Comparison of ENCODE assay signal across 13 mouse cellular contexts in the genomic region with DNA sequence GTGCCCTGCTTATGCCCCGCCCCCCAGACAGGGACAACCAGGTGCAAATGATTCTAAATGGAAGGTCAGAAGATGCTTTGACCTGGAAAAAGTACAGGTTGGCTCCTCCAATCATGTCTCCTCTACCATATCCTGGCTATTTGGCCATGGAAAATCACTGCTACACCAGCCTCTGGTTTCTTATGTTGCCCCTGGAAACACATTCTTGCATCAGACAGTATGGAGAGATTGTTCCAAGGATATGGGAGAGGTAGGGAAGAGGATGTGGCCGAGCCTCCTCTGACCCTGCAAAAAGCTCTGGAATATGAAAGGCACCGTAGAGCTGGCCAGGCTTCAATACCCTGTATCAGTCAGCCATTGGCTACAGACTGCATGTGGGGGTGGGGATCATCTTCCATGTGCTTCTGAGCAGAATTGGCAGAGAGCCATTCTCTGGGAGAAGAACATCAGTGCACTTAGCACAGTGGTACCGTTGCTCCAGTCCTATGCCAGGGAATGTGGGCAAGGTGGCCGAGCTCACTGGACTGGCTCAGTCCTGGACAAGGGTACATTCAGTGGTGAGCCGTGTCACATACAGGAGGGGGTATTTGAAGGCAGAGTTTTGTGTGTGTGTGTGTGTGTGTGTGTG. TPM values are rescaled to one million over a fixed set of nuclear protein-coding genes. Genes with fewer than 3 reads are reported as not detected.
DNase-seq lines count a peak whose midpoint lies in the region; ATAC-seq and TF ChIP-seq lines count a peak whose summit lies in the region.
"Had no signal": no experiment of that assay in that cellular context is flagged by ENCODE, and none has a peak within 500 bp of the region (broad histone marks: within the 10 kb centered on the region; RNA-seq: fewer than 3 reads in every experiment).

No protein-coding gene starts in this region.

- no peak overlapping the region for H3K4me3 ChIP-seq in forebrain, embryonic 15.5 days
- H3K4me3 ChIP-seq in forebrain, embryonic 11.5 days (ENCODE audit: low read depth, low read length), result no peak overlapping the region
- H3K4me3 ChIP-seq in midbrain, postnatal 0 days (ENCODE audit: low read depth, low read length), result no peak overlapping the region
- no peak overlapping the region for H3K4me3 ChIP-seq in midbrain, embryonic 10.5 days
- H3K4me3 ChIP-seq in intestine, embryonic 16.5 days (ENCODE audit: low read length), result no peak overlapping the region
- H3K4me3 ChIP-seq: erythroblast, embryonic 14.5 days had no signal

- H3K36me3 ChIP-seq in forebrain, embryonic 15.5 days, result peaks cover 43% of the 10 kb centered on the region
- no peaks in the 10 kb centered on the region for H3K36me3 ChIP-seq in forebrain, embryonic 11.5 days (ENCODE audit: control insufficient read depth, insufficient read depth, low read length)
- peaks cover 44% of the 10 kb centered on the region for H3K36me3 ChIP-seq in midbrain, postnatal 0 days (ENCODE audit: insufficient read depth, low read length)
- H3K36me3 ChIP-seq in midbrain, embryonic 10.5 days, result peaks cover 46% of the 10 kb centered on the region; the same call in 1 of the 2 replicates
- H3K36me3 ChIP-seq in intestine, embryonic 16.5 days (ENCODE audit: control insufficient read depth, insufficient read depth, low read length), result no peaks in the 10 kb centered on the region

- H3K4me2 ChIP-seq in forebrain, embryonic 15.5 days (replicated peaks), result no peak overlapping the region
- H3K4me2 ChIP-seq in forebrain, embryonic 11.5 days (ENCODE audit: low read depth, low read length, severe bottlenecking), result no peak overlapping the region
- H3K4me2 ChIP-seq in midbrain, postnatal 0 days (ENCODE audit: low read depth, low read length, poor library complexity, severe bottlenecking), result no peak overlapping the region
- no peak overlapping the region for H3K4me2 ChIP-seq in intestine, embryonic 16.5 days (ENCODE audit: low read depth, low read length)

- H3K27ac ChIP-seq in forebrain, embryonic 15.5 days (replicated peaks), result no peak overlapping the region
- H3K27ac ChIP-seq in forebrain, embryonic 11.5 days (ENCODE audit: low read depth, low read length), result no peak overlapping the region
- no peak overlapping the region for H3K27ac ChIP-seq in midbrain, postnatal 0 days (ENCODE audit: low read depth, low read length)
- no peak overlapping the region for H3K27ac ChIP-seq in midbrain, embryonic 10.5 days (replicated peaks)
- H3K27ac ChIP-seq in intestine, embryonic 16.5 days (ENCODE audit: low read length), result no peak overlapping the region

- DNase-seq in forebrain, embryonic 11.5 days (ENCODE audit: low spot score), result no peak
- peak; percentile 81 for DNase-seq in midbrain, postnatal 0 days (ENCODE audit: low spot score)
- no peak for DNase-seq in midbrain, embryonic 10.5 days (ENCODE audit: low spot score)
- peak; percentile 46 to 49 for DNase-seq in layer of hippocampus, postnatal 36 days
- DNase-seq in adrenal gland, adult 8-10 months, result no peak
- DNase-seq: heart, adult 18-20 months; liver, postnatal 0 days had no signal

- no peak overlapping the region for H3K9ac ChIP-seq in forebrain, embryonic 15.5 days (replicated peaks)
- no peak overlapping the region for H3K9ac ChIP-seq in forebrain, embryonic 11.5 days (ENCODE audit: low read length)
- H3K9ac ChIP-seq in midbrain, postnatal 0 days (replicated peaks; ENCODE audit: low read length, poor library complexity, severe bottlenecking), result no peak overlapping the region
- H3K9ac ChIP-seq in intestine, embryonic 16.5 days (ENCODE audit: low read depth, low read length), result no peak overlapping the region
- H3K9ac ChIP-seq: liver, postnatal 0 days had no signal

- H3K4me1 ChIP-seq in forebrain, embryonic 15.5 days, result peaks cover 5% of the 10 kb centered on the region; the same call in 1 of the 2 replicates
- no peaks in the 10 kb centered on the region for H3K4me1 ChIP-seq in forebrain, embryonic 11.5 days (replicated peaks; ENCODE audit: control insufficient read depth, insufficient read depth, low read length)
- no peaks in the 10 kb centered on the region for H3K4me1 ChIP-seq in midbrain, postnatal 0 days (ENCODE audit: insufficient read depth, low read length)
- H3K4me1 ChIP-seq in midbrain, embryonic 10.5 days, result peaks cover 2% of the 10 kb centered on the region; the same call in 1 of the 2 replicates
- no peaks in the 10 kb centered on the region for H3K4me1 ChIP-seq in intestine, embryonic 16.5 days (ENCODE audit: control insufficient read depth, insufficient read depth, low read length)

- TF ChIP-seq CTCF in midbrain, postnatal 0 days (IDR thresholded peaks at IDR 0.05), result no peak

- no peaks in the 10 kb centered on the region for H3K27me3 ChIP-seq in forebrain, embryonic 15.5 days
- no peaks in the 10 kb centered on the region for H3K27me3 ChIP-seq in forebrain, embryonic 11.5 days (ENCODE audit: control insufficient read depth, insufficient read depth, low read length)
- no peaks in the 10 kb centered on the region for H3K27me3 ChIP-seq in midbrain, postnatal 0 days (ENCODE audit: insufficient read depth, low read length)
- no peaks in the 10 kb centered on the region for H3K27me3 ChIP-seq in midbrain, embryonic 10.5 days (ENCODE audit: low read depth, poor library complexity, severe bottlenecking)
- no peaks in the 10 kb centered on the region for H3K27me3 ChIP-seq in intestine, embryonic 16.5 days (replicated peaks; ENCODE audit: control insufficient read depth, insufficient read depth, low read length)

- WGBS in forebrain, embryonic 15.5 days, result 58% methylated on average over 6 of the region's 6 CpGs
- 83% methylated on average over 6 of the region's 6 CpGs for WGBS in forebrain, embryonic 11.5 days
- 57% methylated on average over 6 of the region's 6 CpGs for WGBS in midbrain, postnatal 0 days
- WGBS in midbrain, embryonic 10.5 days, result 83% methylated on average over 6 of the region's 6 CpGs
- 67% methylated on average over 6 of the region's 6 CpGs for WGBS in intestine, embryonic 16.5 days

- peak; percentile 71 for ATAC-seq in forebrain, embryonic 15.5 days (replicated peaks)
- no peak for ATAC-seq in forebrain, embryonic 11.5 days (replicated peaks; ENCODE audit: low FRiP score)
- no peak for ATAC-seq in midbrain, postnatal 0 days (ENCODE audit: low FRiP score)
- ATAC-seq in intestine, embryonic 16.5 days, result no peak
- no peak for ATAC-seq in monocyte, adult 5-6 weeks (replicated peaks; ENCODE audit: insufficient number of reproducible peaks, low FRiP score, low TSS enrichment, poor library complexity, severe bottlenecking)
- ATAC-seq: liver, postnatal 0 days had no signal

- no peaks in the 10 kb centered on the region for H3K9me3 ChIP-seq in forebrain, embryonic 15.5 days
- H3K9me3 ChIP-seq in forebrain, embryonic 11.5 days (ENCODE audit: control insufficient read depth, low read length), result no peaks in the 10 kb centered on the region
- no peaks in the 10 kb centered on the region for H3K9me3 ChIP-seq in midbrain, postnatal 0 days (ENCODE audit: low read length)
- H3K9me3 ChIP-seq in midbrain, embryonic 10.5 days (replicated peaks), result no peaks in the 10 kb centered on the region
- no peaks in the 10 kb centered on the region for H3K9me3 ChIP-seq in intestine, embryonic 16.5 days (ENCODE audit: control insufficient read depth, low read length)

RNA-seq across cellular contexts. Expression of gene Gdap1l1, which starts 12.5 kb away (rescaled TPM):
- polyA plus RNA-seq in forebrain, embryonic 15.5 days (2015; fragmentation: Nextera tagmentation; extraction: Ambion mirVana), result 111 and 112 TPM in 2 replicates
- polyA plus RNA-seq in forebrain, embryonic 11.5 days (2014; fragmentation: Nextera tagmentation; extraction: Ambion mirVana), result 28.8 and 31.1 TPM in 2 replicates
- total RNA-seq in midbrain, postnatal 0 days (2014; rRNA removed), result 150 and 182 TPM in 2 replicates
- 147 and 155 TPM in 2 replicates for polyA plus RNA-seq in midbrain, postnatal 0 days (2015; fragmentation: Nextera tagmentation; extraction: Ambion mirVana)
- 20.0 and 30.2 TPM in 2 replicates for polyA plus RNA-seq in midbrain, embryonic 10.5 days (2016; fragmentation: Nextera tagmentation; extraction: Ambion mirVana)
- 10 to 100 TPM; 62.0 to 72.9 TPM for total RNA-seq in layer of hippocampus, postnatal 36 days (2021)
- total RNA-seq in adrenal gland, adult 8-10 months (2022), result 1 to 10 TPM; 4.7 to 5.8 (median 4.8) TPM
- 3.9 and 5.0 TPM in 2 replicates for polyA plus RNA-seq in intestine, embryonic 16.5 days (2015; fragmentation: Nextera tagmentation; extraction: Ambion mirVana)
- not detected in 3 replicates for total RNA-seq in monocyte, adult 5-6 weeks (2017)
- total RNA-seq: CH12.LX; heart, adult 18-20 months had no signal
- polyA plus RNA-seq: erythroblast, embryonic 14.5 days; liver, postnatal 0 days had no signal

RNA-seq across cellular contexts. Expression of gene Fitm2, which starts 21.6 kb away (rescaled TPM):
- 11.4 and 12.3 TPM in 2 replicates for polyA plus RNA-seq in forebrain, embryonic 15.5 days (2015; fragmentation: Nextera tagmentation; extraction: Ambion mirVana)
- 11.3 and 12.5 TPM in 2 replicates for polyA plus RNA-seq in forebrain, embryonic 11.5 days (2014; fragmentation: Nextera tagmentation; extraction: Ambion mirVana)
- total RNA-seq in midbrain, postnatal 0 days (2014; rRNA removed), result 24.5 and 29.9 TPM in 2 replicates
- 15.3 and 15.4 TPM in 2 replicates for polyA plus RNA-seq in midbrain, postnatal 0 days (2015; fragmentation: Nextera tagmentation; extraction: Ambion mirVana)
- polyA plus RNA-seq in midbrain, embryonic 10.5 days (2016; fragmentation: Nextera tagmentation; extraction: Ambion mirVana), result 9.8 and 11.2 TPM in 2 replicates
- total RNA-seq in layer of hippocampus, postnatal 36 days (2021), result 10 to 100 TPM; 19.2 to 20.9 TPM
- total RNA-seq in adrenal gland, adult 8-10 months (2022), result 100 to 1,000 TPM in 1 of 4 experiments, 10 to 100 TPM in 3; 81.0 to 128 (median 92.8) TPM
- 10.4 and 10.6 TPM in 2 replicates for polyA plus RNA-seq in intestine, embryonic 16.5 days (2015; fragmentation: Nextera tagmentation; extraction: Ambion mirVana)
- total RNA-seq in monocyte, adult 5-6 weeks (2017), result 2.2 to 3.4 TPM (median 3.2 TPM) in 3 replicates

RNA-seq across cellular contexts. Expression of gene Oser1, which starts 26.3 kb away (rescaled TPM):
- polyA plus RNA-seq in forebrain, embryonic 15.5 days (2015; fragmentation: Nextera tagmentation; extraction: Ambion mirVana), result 75.4 and 79.1 TPM in 2 replicates
- polyA plus RNA-seq in forebrain, embryonic 11.5 days (2014; fragmentation: Nextera tagmentation; extraction: Ambion mirVana), result 80.7 and 85.5 TPM in 2 replicates
- total RNA-seq in midbrain, postnatal 0 days (2014; rRNA removed), result 27.6 and 29.9 TPM in 2 replicates
- polyA plus RNA-seq in midbrain, postnatal 0 days (2015; fragmentation: Nextera tagmentation; extraction: Ambion mirVana), result 63.8 and 64.7 TPM in 2 replicates
- 92.7 and 99.9 TPM in 2 replicates for polyA plus RNA-seq in midbrain, embryonic 10.5 days (2016; fragmentation: Nextera tagmentation; extraction: Ambion mirVana)
- 10 to 100 TPM; 19.0 to 19.5 TPM for total RNA-seq in layer of hippocampus, postnatal 36 days (2021)
- total RNA-seq in adrenal gland, adult 8-10 months (2022), result 10 to 100 TPM; 33.2 to 39.2 (median 38.5) TPM
- 79.4 and 85.8 TPM in 2 replicates for polyA plus RNA-seq in intestine, embryonic 16.5 days (2015; fragmentation: Nextera tagmentation; extraction: Ambion mirVana)
- 88.1 to 169 TPM (median 163 TPM) in 3 replicates for total RNA-seq in monocyte, adult 5-6 weeks (2017)

RNA-seq across cellular contexts. Expression of gene R3hdml, which starts 41.3 kb away (rescaled TPM):
- not detected in 2 replicates for polyA plus RNA-seq in forebrain, embryonic 15.5 days (2015; fragmentation: Nextera tagmentation; extraction: Ambion mirVana)
- polyA plus RNA-seq in forebrain, embryonic 11.5 days (2014; fragmentation: Nextera tagmentation; extraction: Ambion mirVana), result not detected in 2 replicates
- total RNA-seq in midbrain, postnatal 0 days (2014; rRNA removed), result 0.38 TPM in 2 replicates
- 0.21 and 0.70 TPM in 2 replicates for polyA plus RNA-seq in midbrain, postnatal 0 days (2015; fragmentation: Nextera tagmentation; extraction: Ambion mirVana)
- polyA plus RNA-seq in midbrain, embryonic 10.5 days (2016; fragmentation: Nextera tagmentation; extraction: Ambion mirVana), result not detected in 2 replicates
- total RNA-seq in layer of hippocampus, postnatal 36 days (2021), result not detected
- total RNA-seq in adrenal gland, adult 8-10 months (2022), result not detected
- 0.20 and 0.24 TPM in 2 replicates for polyA plus RNA-seq in intestine, embryonic 16.5 days (2015; fragmentation: Nextera tagmentation; extraction: Ambion mirVana)
- not detected in 3 replicates for total RNA-seq in monocyte, adult 5-6 weeks (2017)
- total RNA-seq: CH12.LX; heart, adult 18-20 months; left cerebral cortex, adult 8-10 months had no signal
- polyA plus RNA-seq: erythroblast, embryonic 14.5 days; liver, postnatal 0 days had no signal

RNA-seq across cellular contexts. Expression of gene Jph2, which starts 53.0 kb away (rescaled TPM):
- 0.22 and 0.25 TPM in 2 replicates for polyA plus RNA-seq in forebrain, embryonic 15.5 days (2015; fragmentation: Nextera tagmentation; extraction: Ambion mirVana)
- 0.08 and 0.25 TPM in 2 replicates for polyA plus RNA-seq in forebrain, embryonic 11.5 days (2014; fragmentation: Nextera tagmentation; extraction: Ambion mirVana)
- 2.3 and 3.5 TPM in 2 replicates for total RNA-seq in midbrain, postnatal 0 days (2014; rRNA removed)
- polyA plus RNA-seq in midbrain, postnatal 0 days (2015; fragmentation: Nextera tagmentation; extraction: Ambion mirVana), result 1.5 and 2.2 TPM in 2 replicates
- polyA plus RNA-seq in midbrain, embryonic 10.5 days (2016; fragmentation: Nextera tagmentation; extraction: Ambion mirVana), result 0.32 and 0.59 TPM in 2 replicates
- under 1 TPM; 0.45 to 0.63 TPM for total RNA-seq in layer of hippocampus, postnatal 36 days (2021)
- total RNA-seq in adrenal gland, adult 8-10 months (2022), result 1 to 10 TPM; 3.7 to 7.1 (median 5.7) TPM
- polyA plus RNA-seq in intestine, embryonic 16.5 days (2015; fragmentation: Nextera tagmentation; extraction: Ambion mirVana), result 6.3 and 7.5 TPM in 2 replicates
- total RNA-seq in monocyte, adult 5-6 weeks (2017), result not detected in 3 replicates
- total RNA-seq: CH12.LX had no signal
- polyA plus RNA-seq: erythroblast, embryonic 14.5 days had no signal

Comparison
In these comparisons a context has a peak if more than half of its experiments do, and no peak if none do; other contexts are left out.
1. DNase-seq: peak in midbrain, postnatal 0 days (single experiment) and layer of hippocampus, postnatal 36 days (2 of 2); none in forebrain, embryonic 11.5 days (single experiment), midbrain, embryonic 10.5 days (single experiment) and adrenal gland, adult 8-10 months (single experiment).